Mouse (Mus musculus) G1E (cell line): ENCODE results near the gene Gsg1l2.

Source experiments
- CTCF ChIP-seq: IDR thresholded peaks from 2 replicates; pipeline ENCODE4 v1.5.1; 2012; ENCODE audit warnings: low read depth, low read length, inconsistent platforms, mixed read lengths
- GATA1 ChIP-seq: IDR thresholded peaks from 2 replicates; pipeline ENCODE4 v1.6.1; 2012; ENCODE audit warnings: borderline replicate concordance, low read length, inconsistent platforms, mixed read lengths
- POLR2AphosphoS5 ChIP-seq: IDR thresholded peaks from 2 replicates; pipeline ENCODE4 v1.6.1; 2012; ENCODE audit warnings: low read depth, low read length, inconsistent platforms; ENCODE audit not compliant: insufficient replicate concordance
- TAL1 ChIP-seq: conservative IDR thresholded peaks from 2 replicates; pipeline ENCODE4 v1.6.1; 2012; ENCODE audit warnings: low read depth, low read length, inconsistent platforms, mixed read lengths

DNA sequence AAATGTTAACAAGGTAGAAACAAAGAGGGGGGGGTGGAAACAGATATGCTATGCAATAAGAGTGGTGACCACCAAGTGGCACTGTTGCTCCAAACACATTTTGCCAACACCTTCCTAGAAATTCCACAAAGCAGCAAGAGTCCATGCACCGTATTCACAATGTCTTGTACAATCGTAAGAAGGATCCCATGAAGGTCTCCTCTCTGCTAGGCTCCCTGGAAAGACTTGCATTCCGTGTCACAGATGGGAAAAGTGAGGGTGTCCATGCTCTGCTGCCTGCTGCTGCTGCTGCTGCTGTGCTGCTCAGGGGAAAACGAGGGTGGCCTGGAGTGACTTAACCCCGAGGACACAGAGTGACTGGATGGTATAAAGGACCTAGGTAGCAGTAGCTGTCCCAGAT, 45.2 kb downstream of the Gsg1l2 start:
- TF ChIP-seq CTCF = no peak
- no peak for TF ChIP-seq TAL1
- no peak for TF ChIP-seq GATA1
- TF ChIP-seq POLR2AphosphoS5 = no peak
